Mouse (Mus musculus): ENCODE results near the gene B2m. TPM values are rescaled to one million over a fixed set of nuclear protein-coding genes. Genes with fewer than 3 reads are reported as not detected.

B2m gene
- total and polyA plus RNA-seq, 3 experiments = 108 to 1,161 (median 229) TPM

- H3K27ac ChIP-seq (ENCODE audit: control insufficient read depth, low read depth, low read length) = no peak overlapping the region
Observed at GRCm38 (mm10) chr2:122143111-122143510, 4.4 kb upstream of the B2m start.

GRCm38 (mm10) chr2:122145756-122146155 is 1.7 kb upstream of the B2m start:
- no peaks in the 10 kb centered on the region for H3K9me3 ChIP-seq (replicated peaks; ENCODE audit: insufficient read depth, low read length)
- H3K27me3 ChIP-seq (ENCODE audit: control insufficient read depth in 1 of 2, insufficient read depth in 2 of 2, low read length in 2 of 2) = no peaks in the 10 kb centered on the region
- peaks cover 31% of the 10 kb centered on the region for H3K79me2 ChIP-seq (ENCODE audit: control insufficient read depth, insufficient read depth, low read length, poor library complexity)
- peaks cover 7 to 13% of the 10 kb centered on the region in 2 experiments for H3K4me1 ChIP-seq (ENCODE audit: control insufficient read depth in 1 of 2, insufficient read depth in 2 of 2, low read length in 2 of 2)
- H3K36me3 ChIP-seq (ENCODE audit: control insufficient read depth in 1 of 2, insufficient read depth in 2 of 2, low read length in 2 of 2) = peaks cover 0 to 19% of the 10 kb centered on the region in 2 experiments; a peak in 3 of 4 replicates
- peak overlapping the region; percentile 25; the same call in 1 of the 2 replicates for H3K27ac ChIP-seq (ENCODE audit: control insufficient read depth, low read depth, low read length)
- peak overlapping the region; percentile 40 for H3K9ac ChIP-seq (ENCODE audit: control insufficient read depth, low read depth, low read length, poor library complexity, severe bottlenecking)
- H3K4me3 ChIP-seq (ENCODE audit: control insufficient read depth in 1 of 2, insufficient read depth in 1 of 2, low read depth in 2 of 2, low read length in 2 of 2) = 0 out of 4 replicates have a peak overlapping the region, but pooled peaks of 1 of the 2 experiments have one; percentile 11
- DNase-seq (ENCODE audit: low read depth, low spot score) = no peak
- TF ChIP-seq CTCF (IDR thresholded peaks at IDR 0.05 in 2 of 3, conservative IDR thresholded peaks at IDR 0.05 in 1 of 3; ENCODE audit: control insufficient read depth in 1 of 3, insufficient read depth in 1 of 3, low read depth in 2 of 3, low read length in 3 of 3, poor library complexity in 1 of 3, severe bottlenecking in 1 of 3) = no peak
- no peak for TF ChIP-seq USF2 (IDR thresholded peaks at IDR 0.05; ENCODE audit: borderline replicate concordance in 1 of 2, insufficient read depth in 1 of 2, low read depth in 1 of 2, low read length in 2 of 2)
- TF ChIP-seq RAD21 (IDR thresholded peaks at IDR 0.05; ENCODE audit: low read depth, low read length) = no peak
- TF ChIP-seq NELFE (IDR thresholded peaks at IDR 0.05; ENCODE audit: low read depth, low read length) = no peak
- no peak for TF ChIP-seq RCOR1 (IDR thresholded peaks at IDR 0.05; ENCODE audit: low read depth, low read length)
- TF ChIP-seq POLR2A (IDR thresholded peaks at IDR 0.05; ENCODE audit: control insufficient read depth in 1 of 2, insufficient read depth in 1 of 2, low read depth in 1 of 2, low read length in 2 of 2, poor library complexity in 1 of 2) = no peak
- no peak for TF ChIP-seq TCF12 (IDR thresholded peaks at IDR 0.05; ENCODE audit: low read depth, low read length)

More at GRCm38 (mm10) chr2:122143111-122143510, 4.4 kb upstream of the B2m start:
- Histone ChIP-seq H3K4me1 (ENCODE audit: control insufficient read depth in 1 of 2, insufficient read depth in 2 of 2, low read length in 2 of 2) (peaks cover 8 to 11% of the 10 kb centered on the region in 2 experiments), H3K79me2 (ENCODE audit: control insufficient read depth, insufficient read depth, low read length, poor library complexity) (peaks cover 6% of the 10 kb centered on the region), H3K4me3 (ENCODE audit: control insufficient read depth in 1 of 2, insufficient read depth in 1 of 2, low read depth in 2 of 2, low read length in 2 of 2) (no peak overlapping the region), H3K9ac (ENCODE audit: control insufficient read depth, low read depth, low read length, poor library complexity, severe bottlenecking) (no peak overlapping the region), H3K27me3 (ENCODE audit: control insufficient read depth in 1 of 2, insufficient read depth in 2 of 2, low read length in 2 of 2) (no peaks in the 10 kb centered on the region), H3K36me3 (ENCODE audit: control insufficient read depth in 1 of 2, insufficient read depth in 2 of 2, low read length in 2 of 2) (peaks cover 0 to 9% of the 10 kb centered on the region in 2 experiments; a peak in 2 of 4 replicates), H3K9me3 (replicated peaks; ENCODE audit: insufficient read depth, low read length) (no peaks in the 10 kb centered on the region)
- no peak for DNase-seq (ENCODE audit: low read depth, low spot score)
- TF ChIP-seq MXI1 (IDR thresholded peaks at IDR 0.05; ENCODE audit: low read depth, low read length) = no peak

GRCm38 (mm10) chr2:122146687-122147086 is 799 bp upstream of the B2m start:
- H3K27ac ChIP-seq (ENCODE audit: control insufficient read depth, low read depth, low read length) = peak overlapping the region; percentile 97
- H3K9ac ChIP-seq (ENCODE audit: control insufficient read depth, low read depth, low read length, poor library complexity, severe bottlenecking) = peak overlapping the region; percentile 58
- H3K9me3 ChIP-seq (replicated peaks; ENCODE audit: insufficient read depth, low read length) = no peaks in the 10 kb centered on the region
- peaks cover 7 to 19% of the 10 kb centered on the region in 2 experiments for H3K4me1 ChIP-seq (ENCODE audit: control insufficient read depth in 1 of 2, insufficient read depth in 2 of 2, low read length in 2 of 2)
- H3K27me3 ChIP-seq (ENCODE audit: control insufficient read depth in 1 of 2, insufficient read depth in 2 of 2, low read length in 2 of 2) = no peaks in the 10 kb centered on the region
- peak overlapping the region; percentile 48 to 53 for H3K4me3 ChIP-seq (ENCODE audit: control insufficient read depth in 1 of 2, insufficient read depth in 1 of 2, low read depth in 2 of 2, low read length in 2 of 2)
- peaks cover 0 to 19% of the 10 kb centered on the region in 2 experiments; a peak in 3 of 4 replicates for H3K36me3 ChIP-seq (ENCODE audit: control insufficient read depth in 1 of 2, insufficient read depth in 2 of 2, low read length in 2 of 2)
- DNase-seq (ENCODE audit: low read depth, low spot score) = peak; percentile 90
- H3K79me2 ChIP-seq (ENCODE audit: control insufficient read depth, insufficient read depth, low read length, poor library complexity) = peaks cover 35% of the 10 kb centered on the region
- TF ChIP-seq TBP (IDR thresholded peaks at IDR 0.05; ENCODE audit: low read depth, low read length) (peak; percentile 27; the same call in 1 of the 2 replicates), TCF12 (IDR thresholded peaks at IDR 0.05; ENCODE audit: low read depth, low read length) (peak; percentile 45; the same call in 1 of the 2 replicates), HCFC1 (IDR thresholded peaks at IDR 0.05; ENCODE audit: low read depth, low read length) (0 out of 2 replicates have a peak, but pooled peaks have one; percentile 50), ETS1 (IDR thresholded peaks at IDR 0.05; ENCODE audit: low read depth, low read length) (peak; percentile 91), ZNF384 (IDR thresholded peaks at IDR 0.05; ENCODE audit: low read depth, low read length) (0 out of 2 replicates have a peak, but pooled peaks have one; percentile 45), RCOR1 (IDR thresholded peaks at IDR 0.05; ENCODE audit: low read depth, low read length) (peak; percentile 65; the same call in 1 of the 2 replicates), EP300 (IDR thresholded peaks at IDR 0.05; ENCODE audit: low read depth in 1 of 2, low read length in 2 of 2) (peak; percentile 55 to 60), ELF1 (IDR thresholded peaks at IDR 0.05; ENCODE audit: low read depth, low read length) (0 out of 2 replicates have a peak, but pooled peaks have one; percentile 12), MXI1 (IDR thresholded peaks at IDR 0.05; ENCODE audit: low read depth, low read length) (peak; percentile 67), GATA1 (IDR thresholded peaks at IDR 0.05; ENCODE audit: low read depth, low read length) (peak; percentile 60), JUND (IDR thresholded peaks at IDR 0.05; ENCODE audit: low read depth, low read length) (no peak), RAD21 (IDR thresholded peaks at IDR 0.05; ENCODE audit: low read depth, low read length) (no peak), ZC3H11A (IDR thresholded peaks at IDR 0.05; ENCODE audit: low read depth, low read length) (no peak), MYC (IDR thresholded peaks at IDR 0.05; ENCODE audit: low read depth, low read length) (peak; percentile 25; the same call in 1 of the 2 replicates), SMC3 (IDR thresholded peaks at IDR 0.05; ENCODE audit: low read depth, low read length) (no peak), NELFE (IDR thresholded peaks at IDR 0.05; ENCODE audit: low read depth, low read length) (peak; percentile 26; the same call in 1 of the 2 replicates), MEF2A (IDR thresholded peaks at IDR 0.05; ENCODE audit: extremely low read depth, insufficient replicate concordance, low read depth, low read length, poor library complexity, severe bottlenecking) (0 out of 2 replicates have a peak, but pooled peaks have one; percentile 12), NRF1 (IDR thresholded peaks at IDR 0.05; ENCODE audit: insufficient read depth, low read depth, low read length, poor library complexity, severe bottlenecking) (no peak), SIN3A (IDR thresholded peaks at IDR 0.05; ENCODE audit: low read length) (peak; percentile 65; the same call in 1 of the 2 replicates), MAX (IDR thresholded peaks at IDR 0.05; ENCODE audit: low read length) (peak; percentile 51)

All from MEL (cell line).